23 mouse cellular contexts compared by ENCODE assay signal in genomic region chr8:125711514-125711913, GRCm38 (mm10). TPM values are rescaled to one million over a fixed set of nuclear protein-coding genes. Genes with fewer than 3 reads are reported as not detected.
DNase-seq lines count a peak whose midpoint lies in the region; ATAC-seq lines count a peak whose summit lies in the region.
"Had no signal": no experiment of that assay in that cellular context is flagged by ENCODE, and none has a peak within 500 bp of the region (broad histone marks: within the 10 kb centered on the region; RNA-seq: fewer than 3 reads in every experiment).

No protein-coding gene starts in this region.

- no peaks in the 10 kb centered on the region for H3K27me3 ChIP-seq in heart, embryonic 11.5 days (ENCODE audit: control insufficient read depth, insufficient read depth, low read length)
- H3K27me3 ChIP-seq in liver, embryonic 13.5 days: 0 out of 2 replicates have a peak, but pooled peaks cover 3% of the 10 kb centered on the region
- H3K27me3 ChIP-seq in hindbrain, embryonic 16.5 days (replicated peaks; ENCODE audit: control insufficient read depth, insufficient read depth, low read length): no peaks in the 10 kb centered on the region
- 0 out of 2 replicates have a peak, but pooled peaks cover 4% of the 10 kb centered on the region for H3K27me3 ChIP-seq in limb, embryonic 10.5 days (ENCODE audit: low read depth, poor library complexity, severe bottlenecking)
- H3K27me3 ChIP-seq: forebrain, embryonic 12.5 days; hindbrain, embryonic 12.5 days; neural tube, embryonic 12.5 days had no signal

- no peak for DNase-seq in heart, adult 8-10 months (ENCODE audit: low spot score)
- peak; percentile 73 for DNase-seq in liver, embryonic 13.5 days
- DNase-seq in layer of hippocampus, adult 9-11 months: no peak
- no peak for DNase-seq in limb, embryonic 10.5 days (ENCODE audit: low spot score)
- DNase-seq: adrenal gland, postnatal 14 days; cerebellum, adult 11 months; cerebellum, adult 9-11 months; gastrocnemius, adult 2 months; heart, postnatal 14 days; kidney, adult 18-20 months; midbrain, embryonic 14.5 days had no signal

- H3K4me2 ChIP-seq in heart, embryonic 11.5 days: no peak overlapping the region
- no peak overlapping the region for H3K4me2 ChIP-seq in liver, embryonic 13.5 days
- H3K4me2 ChIP-seq in hindbrain, embryonic 16.5 days (ENCODE audit: low read length): no peak overlapping the region
- H3K4me2 ChIP-seq: forebrain, embryonic 12.5 days; hindbrain, embryonic 12.5 days; neural tube, embryonic 12.5 days had no signal

- H3K36me3 ChIP-seq in heart, embryonic 11.5 days (ENCODE audit: control insufficient read depth, insufficient read depth, low read length): no peaks in the 10 kb centered on the region
- H3K36me3 ChIP-seq in liver, embryonic 13.5 days: no peaks in the 10 kb centered on the region
- H3K36me3 ChIP-seq in hindbrain, embryonic 16.5 days (ENCODE audit: control insufficient read depth, insufficient read depth, low read length): no peaks in the 10 kb centered on the region
- H3K36me3 ChIP-seq in limb, embryonic 10.5 days: no peaks in the 10 kb centered on the region
- H3K36me3 ChIP-seq: forebrain, embryonic 12.5 days; hindbrain, embryonic 12.5 days; neural tube, embryonic 12.5 days had no signal

- H3K9me3 ChIP-seq in heart, embryonic 11.5 days (replicated peaks; ENCODE audit: control insufficient read depth, low read length): no peaks in the 10 kb centered on the region
- H3K9me3 ChIP-seq in liver, embryonic 13.5 days (replicated peaks): no peaks in the 10 kb centered on the region
- H3K9me3 ChIP-seq in hindbrain, embryonic 16.5 days (ENCODE audit: control insufficient read depth, low read length): no peaks in the 10 kb centered on the region
- no peaks in the 10 kb centered on the region for H3K9me3 ChIP-seq in limb, embryonic 10.5 days (replicated peaks)
- H3K9me3 ChIP-seq: forebrain, embryonic 12.5 days; hindbrain, embryonic 12.5 days; neural tube, embryonic 12.5 days had no signal

- 58% methylated on average over 5 of the region's 5 CpGs for WGBS in heart, embryonic 11.5 days (ENCODE audit: insufficient replicate concordance)
- WGBS in liver, embryonic 13.5 days (ENCODE audit: insufficient replicate concordance): 20% methylated on average over 5 of the region's 5 CpGs
- WGBS in hindbrain, embryonic 16.5 days: 80% methylated on average over 5 of the region's 5 CpGs
- 89% methylated on average over 5 of the region's 5 CpGs for WGBS in limb, embryonic 10.5 days

- peaks cover 4% of the 10 kb centered on the region for H3K4me1 ChIP-seq in heart, embryonic 11.5 days (ENCODE audit: control insufficient read depth, insufficient read depth, low read length)
- peaks cover 25% of the 10 kb centered on the region for H3K4me1 ChIP-seq in liver, embryonic 13.5 days (replicated peaks)
- H3K4me1 ChIP-seq in hindbrain, embryonic 16.5 days (ENCODE audit: control insufficient read depth, insufficient read depth, low read depth, low read length): peaks cover 5% of the 10 kb centered on the region
- H3K4me1 ChIP-seq in limb, embryonic 10.5 days: peaks cover 7% of the 10 kb centered on the region
- H3K4me1 ChIP-seq: megakaryocyte, embryonic 14.5 days had no signal

- H3K4me3 ChIP-seq in heart, embryonic 11.5 days (ENCODE audit: low read depth, low read length): no peak overlapping the region
- H3K4me3 ChIP-seq in liver, embryonic 13.5 days (replicated peaks): no peak overlapping the region
- no peak overlapping the region for H3K4me3 ChIP-seq in hindbrain, embryonic 16.5 days (ENCODE audit: low read length)
- no peak overlapping the region for H3K4me3 ChIP-seq in limb, embryonic 10.5 days
- H3K4me3 ChIP-seq: forebrain, embryonic 12.5 days; gastrocnemius, adult 2 months; hindbrain, embryonic 12.5 days; left cerebral cortex, adult 2 months; megakaryocyte, embryonic 14.5 days; neural tube, embryonic 12.5 days had no signal

- H3K9ac ChIP-seq in heart, embryonic 11.5 days (ENCODE audit: low read depth, low read length): no peak overlapping the region
- H3K9ac ChIP-seq in liver, embryonic 13.5 days: no peak overlapping the region
- H3K9ac ChIP-seq in hindbrain, embryonic 16.5 days (ENCODE audit: low read depth, low read length): no peak overlapping the region
- H3K9ac ChIP-seq: forebrain, embryonic 12.5 days; hindbrain, embryonic 12.5 days; neural tube, embryonic 12.5 days had no signal

- ATAC-seq in heart, embryonic 11.5 days (replicated peaks; ENCODE audit: insufficient number of reproducible peaks, low FRiP score, low TSS enrichment): peak; percentile 86
- peak; percentile 72 for ATAC-seq in common myeloid progenitor, adult 5-6 weeks (replicated peaks; ENCODE audit: low read depth, poor library complexity, severe bottlenecking)
- peak; percentile 100 for ATAC-seq in liver, embryonic 13.5 days (ENCODE audit: low read depth)
- ATAC-seq in megakaryocyte-erythroid progenitor cell, adult 5-6 weeks (replicated peaks; ENCODE audit: low FRiP score, low TSS enrichment, poor library complexity, severe bottlenecking): peak; percentile 98
- no peak for ATAC-seq in hindbrain, embryonic 16.5 days
- ATAC-seq: inflammation-experienced regulatory T-cells, adult 6 months; lung, postnatal 0 days had no signal

- no peak overlapping the region for H3K27ac ChIP-seq in heart, embryonic 11.5 days (ENCODE audit: low read depth, low read length)
- H3K27ac ChIP-seq in liver, embryonic 13.5 days: peak overlapping the region; percentile 71
- H3K27ac ChIP-seq in hindbrain, embryonic 16.5 days (ENCODE audit: low read depth, low read length): no peak overlapping the region
- H3K27ac ChIP-seq in limb, embryonic 10.5 days: no peak overlapping the region
- H3K27ac ChIP-seq: forebrain, embryonic 12.5 days; gastrocnemius, adult 2 months; hindbrain, embryonic 12.5 days; kidney, postnatal 0 days; left cerebral cortex, adult 2 months; neural tube, embryonic 12.5 days had no signal

RNA-seq across cellular contexts. Expression of gene Ntpcr, which starts 18.2 kb away (rescaled TPM):
- polyA plus RNA-seq in heart, embryonic 11.5 days (2014; fragmentation: Nextera tagmentation; extraction: Ambion mirVana): 25.3 and 29.5 TPM in 2 replicates
- total RNA-seq in heart, adult 8-10 months (2022): 10 to 100 TPM; 14.6 to 18.4 (median 16.3) TPM
- 22.8 and 35.2 TPM in 2 replicates for total RNA-seq in common myeloid progenitor, adult 5-6 weeks (2017)
- polyA plus RNA-seq in liver, embryonic 13.5 days (2015; fragmentation: Nextera tagmentation; extraction: Ambion mirVana): 16.8 and 17.7 TPM in 2 replicates
- total RNA-seq in megakaryocyte-erythroid progenitor cell, adult 5-6 weeks (2014; fragmentation: Nextera tagmentation): 28.5 and 30.9 TPM in 2 replicates
- 18.2 and 66.2 TPM in 2 replicates for total RNA-seq in megakaryocyte-erythroid progenitor cell, adult 5-6 weeks (2017)
- polyA plus RNA-seq in hindbrain, embryonic 16.5 days (2015; fragmentation: Nextera tagmentation; extraction: Ambion mirVana): 35.4 and 37.6 TPM in 2 replicates
- polyA plus RNA-seq in limb, embryonic 10.5 days (2016; fragmentation: Nextera tagmentation; extraction: Ambion mirVana): 18.4 and 20.2 TPM in 2 replicates

RNA-seq across cellular contexts. Expression of gene Map10, which starts 41.9 kb away (rescaled TPM):
- 6.1 and 8.1 TPM in 2 replicates for polyA plus RNA-seq in heart, embryonic 11.5 days (2014; fragmentation: Nextera tagmentation; extraction: Ambion mirVana)
- 1 to 10 TPM; 4.9 to 7.0 (median 6.4) TPM for total RNA-seq in heart, adult 8-10 months (2022)
- 3.2 and 3.3 TPM in 2 replicates for total RNA-seq in common myeloid progenitor, adult 5-6 weeks (2017)
- 0.97 and 1.00 TPM in 2 replicates for polyA plus RNA-seq in liver, embryonic 13.5 days (2015; fragmentation: Nextera tagmentation; extraction: Ambion mirVana)
- total RNA-seq in megakaryocyte-erythroid progenitor cell, adult 5-6 weeks (2014; fragmentation: Nextera tagmentation): 0.45 and 1.2 TPM in 2 replicates
- 1.3 TPM in 1 of 2 replicates, not detected in the other for total RNA-seq in megakaryocyte-erythroid progenitor cell, adult 5-6 weeks (2017)
- 6.3 and 6.7 TPM in 2 replicates for polyA plus RNA-seq in hindbrain, embryonic 16.5 days (2015; fragmentation: Nextera tagmentation; extraction: Ambion mirVana)
- 5.6 and 7.8 TPM in 2 replicates for polyA plus RNA-seq in limb, embryonic 10.5 days (2016; fragmentation: Nextera tagmentation; extraction: Ambion mirVana)
